Mouse (Mus musculus) CD4-positive, CD25-positive, alpha-beta regulatory T cell, adult 2 months (primary cell): ENCODE data around the gene Tenm1.

Experiments
- DNase-seq: peaks from one replicate; pipeline ENCODE4 v3.0.0-alpha.2; 2012; ENCODE audit warnings: low read depth, low spot score

Gene Tenm1

DNA sequence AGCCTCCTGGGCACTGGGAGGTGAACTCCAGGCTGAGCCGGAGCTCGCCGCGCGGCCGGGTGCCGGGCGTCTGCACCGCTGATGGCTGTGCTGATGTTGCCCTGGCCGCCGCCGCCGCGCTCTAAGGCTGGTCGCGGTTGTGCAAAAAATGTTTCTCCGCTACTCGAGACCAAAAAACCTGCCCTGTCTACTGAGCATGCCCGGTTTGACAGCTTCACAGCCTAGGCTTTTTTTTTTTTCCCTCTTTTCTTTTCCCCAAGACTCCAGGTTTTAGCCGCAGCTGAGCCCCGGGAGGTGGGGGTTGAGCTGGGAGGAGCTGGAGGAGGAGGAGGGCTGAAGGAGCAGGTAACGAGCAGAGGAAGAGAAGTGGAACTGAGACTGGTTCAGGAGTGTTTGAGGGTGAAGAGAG lies at the start of gene Tenm1:
TSS of gene Tenm1 (minus strand) at position 272 of the 409 bp plus-strand sequence.
- no peak for DNase-seq

DNA sequence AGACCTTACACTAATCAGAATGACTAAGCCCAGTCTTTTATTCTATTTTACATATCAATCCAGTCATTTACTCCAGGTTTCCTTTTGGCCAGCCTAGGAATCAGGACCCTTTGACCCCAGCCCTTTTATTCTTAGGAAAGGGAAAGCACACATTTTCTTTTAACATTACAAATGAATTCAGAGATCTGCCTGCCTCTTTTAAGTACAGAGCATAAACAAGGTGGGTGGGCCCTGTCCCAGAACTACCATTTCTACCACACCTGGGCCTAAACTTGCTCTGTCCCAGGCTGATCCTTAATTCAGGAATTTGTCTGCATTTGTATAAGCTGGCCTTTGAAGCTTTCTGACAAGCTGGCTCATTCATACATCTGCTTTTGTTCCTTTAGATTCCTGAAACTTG lies 38.4 kb upstream of the Tenm1 start:
- no peak for DNase-seq

DNA sequence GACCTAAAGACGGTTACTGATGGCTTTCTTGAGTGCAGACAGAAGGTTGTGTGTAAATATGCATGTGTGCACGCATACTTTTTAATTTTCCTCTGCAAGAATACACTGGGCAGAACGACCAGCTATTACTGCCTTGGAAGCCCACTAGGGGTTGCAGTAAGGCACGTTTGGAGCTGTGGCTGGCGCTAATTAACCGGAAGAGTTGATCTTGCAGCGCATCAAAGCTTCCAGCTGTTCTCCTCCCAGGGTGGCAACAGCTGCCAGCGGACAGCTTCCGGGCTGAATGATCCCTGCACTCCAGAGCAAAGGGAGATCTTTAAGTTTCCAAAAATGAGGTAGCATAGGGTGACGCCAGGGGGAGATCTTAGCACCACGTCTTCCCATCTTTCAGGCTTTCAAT lies 1.7 kb upstream of the Tenm1 start:
- no peak for DNase-seq

DNA sequence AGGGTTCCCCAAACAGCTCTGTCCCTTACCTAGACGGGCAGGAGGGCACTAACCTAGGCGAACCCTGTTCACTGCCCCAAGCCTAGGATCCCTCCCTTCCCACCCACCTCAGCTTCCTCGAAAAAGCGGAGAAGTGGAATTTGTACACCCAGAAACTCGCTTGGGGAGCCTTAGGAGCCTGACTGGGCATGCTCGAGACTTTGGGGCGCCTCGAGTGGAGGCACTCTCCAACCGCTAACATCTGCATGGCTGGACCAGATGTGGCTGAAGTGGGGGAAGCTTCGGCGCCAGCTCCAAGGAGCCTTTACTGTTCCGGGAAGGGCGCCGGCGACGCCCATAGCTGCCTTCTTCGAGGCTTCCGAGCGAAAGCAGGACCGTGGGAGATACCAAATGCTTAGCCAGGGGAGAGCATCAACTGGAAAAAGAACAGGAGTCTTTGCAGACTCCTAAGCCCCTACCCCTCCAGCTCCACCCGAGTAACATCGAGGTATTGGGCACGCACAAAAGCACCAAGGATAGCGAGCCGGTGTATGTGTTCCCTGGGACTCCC lies 1.1 kb upstream of the Tenm1 start:
- no peak for DNase-seq

DNA sequence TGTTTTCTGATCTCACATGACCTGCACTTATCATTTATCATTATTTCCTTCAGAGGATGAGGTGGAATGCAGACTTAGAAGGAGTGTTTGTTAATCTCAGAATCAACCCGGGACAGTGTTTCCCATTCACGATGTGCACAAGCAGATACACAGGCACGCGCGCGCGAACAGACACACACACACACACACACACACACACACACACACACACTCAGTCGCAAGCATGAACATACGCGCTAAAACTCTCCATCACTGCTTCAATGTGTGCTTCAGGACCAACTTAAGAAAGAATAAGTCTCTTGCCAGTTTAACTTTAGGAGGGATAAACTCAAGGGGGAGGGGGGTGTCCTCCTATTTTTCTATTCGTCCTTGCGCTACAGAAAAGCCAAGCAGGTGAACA lies 411 bp upstream of the Tenm1 start:
- no peak for DNase-seq

DNA sequence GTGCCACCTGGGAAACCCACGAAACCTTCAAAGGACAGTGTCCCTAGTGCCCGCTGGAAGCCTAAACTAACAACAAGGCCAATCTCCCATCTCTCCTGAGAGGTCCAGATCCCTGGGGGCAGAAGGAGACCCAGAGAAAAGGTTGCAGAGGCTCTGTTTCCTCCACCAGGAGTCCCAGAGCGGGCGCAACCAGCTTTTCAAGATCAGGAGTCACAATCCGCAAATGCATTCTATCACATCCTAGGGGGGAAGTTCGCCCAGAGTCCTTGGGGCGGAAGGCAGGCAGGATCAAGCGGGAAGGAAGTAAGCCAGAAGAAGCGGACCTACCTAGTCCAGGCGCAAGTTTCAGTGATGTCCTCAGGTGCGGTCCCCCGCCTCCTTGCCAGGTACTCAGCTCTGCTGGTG lies 963 bp downstream of the Tenm1 start:
- no peak for DNase-seq

DNA sequence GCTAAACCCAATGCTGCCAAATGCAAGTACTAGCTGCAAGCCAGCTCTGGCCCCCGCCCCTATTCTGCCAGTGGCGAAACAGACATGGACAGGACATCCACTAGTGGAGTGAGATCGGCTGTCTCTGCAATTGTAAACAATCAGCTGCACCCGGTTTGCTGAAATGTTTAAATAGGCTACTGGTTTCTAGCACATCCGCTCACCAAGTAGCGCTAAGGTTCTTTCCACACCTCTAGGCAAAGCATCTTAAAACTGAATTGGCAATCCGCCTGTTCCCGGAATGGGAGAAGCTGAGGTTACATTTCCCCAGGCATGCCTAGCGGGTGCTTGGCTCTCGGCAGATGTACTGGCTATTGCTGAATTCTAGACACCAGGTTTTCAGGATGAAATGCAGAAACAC lies 1.8 kb downstream of the Tenm1 start:
- no peak for DNase-seq

DNA sequence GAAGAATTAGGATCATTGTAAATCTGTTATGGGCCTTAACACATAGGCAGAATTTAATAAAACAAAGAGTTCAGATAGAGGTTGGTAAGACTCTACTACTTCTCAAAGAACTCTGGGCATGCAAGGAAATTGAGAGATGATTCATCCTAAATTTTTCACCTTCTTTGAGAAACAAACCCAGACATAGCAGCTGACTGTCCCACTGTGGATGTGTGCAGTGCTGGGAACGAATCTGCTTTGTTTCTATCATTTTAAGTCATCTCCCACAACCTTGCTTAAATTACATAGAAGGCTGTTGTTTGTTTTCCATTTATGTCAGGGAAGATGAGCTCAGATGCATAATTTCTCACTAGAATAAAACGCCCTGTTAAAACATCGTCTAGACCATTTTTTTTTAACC lies 31.0 kb downstream of the Tenm1 start:
- DNase-seq = no peak

DNA sequence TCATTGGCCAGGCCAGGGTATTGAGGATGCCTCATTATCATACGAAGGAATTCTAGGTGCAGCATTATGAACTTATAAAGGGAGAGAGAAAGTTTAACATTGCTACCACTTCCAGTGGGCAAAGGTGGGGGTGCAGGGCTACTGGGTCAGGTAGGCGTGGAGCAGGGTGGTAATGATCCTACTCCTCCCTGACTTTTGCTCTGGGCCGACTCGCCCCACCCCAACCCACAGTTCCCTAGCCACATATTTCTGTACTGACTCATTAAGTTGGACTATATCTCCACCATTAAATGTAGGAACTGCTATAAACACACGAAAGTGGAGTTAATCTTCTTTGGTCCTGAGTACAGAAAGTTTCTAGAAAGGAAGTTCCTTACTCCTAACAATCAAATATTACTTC lies 40.8 kb downstream of the Tenm1 start:
- no peak for DNase-seq

DNA sequence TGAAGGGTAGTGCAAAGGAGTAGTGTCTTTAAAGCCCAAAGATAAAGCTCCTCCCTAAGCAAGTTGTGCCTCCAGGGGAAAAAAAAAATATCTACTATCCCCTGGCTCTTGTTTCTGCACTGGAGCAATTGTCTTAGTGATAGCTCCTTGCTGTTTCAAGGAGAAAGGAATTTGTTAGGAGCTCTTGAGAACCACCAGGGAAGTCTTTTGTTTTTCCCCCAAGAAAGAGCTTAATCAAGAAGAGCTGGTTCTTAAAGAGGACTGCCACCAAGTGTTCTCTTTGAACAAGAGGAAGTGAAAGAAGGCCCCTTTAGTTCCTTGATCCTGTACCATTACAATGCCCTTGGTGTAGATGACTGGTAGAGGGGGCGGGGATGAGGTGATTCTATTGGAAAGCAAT lies 56.4 kb downstream of the Tenm1 start:
- DNase-seq = no peak

DNA sequence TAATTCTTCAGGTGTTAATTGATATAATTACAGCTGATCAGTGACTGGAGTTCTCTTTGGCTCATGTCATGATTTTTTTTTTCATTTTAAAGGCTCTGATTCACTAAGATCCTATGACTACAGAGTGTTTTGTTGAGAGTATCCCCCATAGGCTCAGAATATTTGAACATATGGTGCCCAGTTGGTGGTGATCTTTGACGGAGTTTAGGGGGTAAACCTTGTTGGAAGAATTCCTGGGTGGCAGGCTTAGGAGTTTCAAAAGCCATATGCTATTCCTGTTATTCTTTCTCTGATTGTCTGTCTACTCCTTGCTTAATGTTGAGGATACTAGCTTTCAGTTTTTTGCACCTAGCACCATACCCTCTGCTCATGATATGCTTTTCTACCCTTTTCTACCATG lies 109.6 kb downstream of the Tenm1 start:
- no peak for DNase-seq

DNA sequence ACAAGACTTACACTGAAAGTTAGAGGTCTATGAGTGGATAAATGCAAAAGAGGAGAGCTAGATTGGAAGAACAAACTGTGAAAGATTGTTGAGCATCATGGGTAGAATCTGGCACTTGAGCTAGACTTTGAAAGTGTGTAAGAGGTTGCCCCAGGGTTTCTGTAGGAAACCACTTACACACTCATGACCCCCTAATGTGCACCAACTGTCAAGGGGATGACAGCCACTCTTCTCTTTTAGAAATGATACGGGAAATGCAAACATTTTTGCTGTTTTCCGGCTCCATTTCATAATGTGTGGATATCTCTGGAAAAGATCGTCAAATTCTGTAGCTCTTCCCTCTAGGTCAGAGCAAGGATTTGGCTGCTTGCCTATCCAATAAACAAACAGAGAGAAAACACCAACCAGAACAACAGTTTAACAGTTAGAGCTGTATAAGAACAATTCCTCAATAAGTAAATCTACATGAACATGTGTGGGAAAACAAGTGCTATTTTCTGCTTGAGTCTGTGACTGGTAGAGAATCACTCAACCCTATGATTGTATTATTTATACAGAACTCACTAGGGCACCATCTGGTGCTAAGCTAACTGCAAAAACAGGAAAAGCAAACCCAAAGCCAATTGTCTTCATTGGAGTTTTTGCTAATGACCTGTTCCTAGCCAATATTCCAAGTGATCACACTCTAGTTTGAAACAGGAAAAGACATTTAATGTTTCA lies 111.0 kb downstream of the Tenm1 start:
- no peak for DNase-seq

DNA sequence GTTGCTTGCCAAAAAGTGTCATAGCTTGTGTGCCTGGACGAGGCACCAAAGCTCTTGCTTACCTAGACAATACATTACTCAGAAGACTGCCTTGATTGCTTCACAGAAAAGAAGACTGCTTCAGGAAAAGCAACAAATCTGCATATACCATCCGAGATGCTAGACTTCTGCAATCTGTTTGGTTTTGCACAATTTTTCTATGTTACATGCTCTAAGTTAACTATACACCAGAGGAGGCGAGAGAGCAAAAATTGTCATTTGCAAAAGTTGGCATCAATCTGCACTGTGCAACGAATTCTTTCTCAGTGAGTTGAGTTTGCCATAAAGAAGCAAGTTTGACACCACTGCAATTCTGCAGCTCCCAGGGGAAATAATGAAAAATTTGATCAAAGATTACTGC lies 193.1 kb downstream of the Tenm1 start:
- no peak for DNase-seq

DNA sequence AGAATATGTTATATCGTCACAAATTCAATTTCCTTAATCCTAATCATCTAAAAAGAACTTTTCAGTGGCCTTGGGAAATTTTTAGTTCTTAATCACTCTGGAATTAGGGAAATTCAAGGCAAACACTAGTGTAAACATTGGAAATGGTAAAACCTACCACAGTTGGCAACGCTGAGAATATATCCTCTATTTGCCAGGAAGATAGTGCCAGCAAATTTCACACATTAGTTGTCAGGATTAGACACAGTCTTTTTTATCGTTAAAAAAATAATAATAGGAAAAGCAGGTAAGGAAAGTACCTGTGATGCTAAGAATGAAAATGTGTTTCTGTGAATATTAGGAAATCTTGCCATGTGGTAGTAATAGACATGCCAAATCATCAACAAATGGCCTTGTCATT lies 223.9 kb downstream of the Tenm1 start:
- no peak for DNase-seq

DNA sequence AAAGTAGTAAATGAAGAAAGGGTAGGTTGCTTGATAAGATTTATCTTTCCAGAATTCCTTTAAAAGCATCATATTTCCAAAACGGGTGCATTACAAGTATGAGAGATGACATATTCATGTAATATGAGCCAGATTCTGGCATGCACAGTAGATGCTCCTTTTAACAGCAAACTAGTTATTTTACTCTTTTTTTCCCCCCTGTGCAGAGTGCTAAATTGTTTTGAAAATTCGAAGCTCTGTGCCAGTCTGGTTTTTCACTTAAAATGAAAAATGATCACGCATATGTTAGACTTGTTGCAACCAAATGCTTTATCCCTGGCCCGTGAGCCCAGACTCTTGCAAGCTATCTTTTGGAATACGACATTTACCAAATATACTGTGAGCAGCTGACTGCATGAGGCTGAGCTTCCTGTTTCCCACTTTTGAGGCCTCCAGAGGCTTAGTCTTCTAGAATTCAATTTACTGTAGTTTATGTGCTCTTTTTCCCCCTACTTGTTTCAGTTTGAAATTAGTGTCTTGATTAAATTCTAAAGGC lies 226.6 kb downstream of the Tenm1 start:
- no peak for DNase-seq

DNA sequence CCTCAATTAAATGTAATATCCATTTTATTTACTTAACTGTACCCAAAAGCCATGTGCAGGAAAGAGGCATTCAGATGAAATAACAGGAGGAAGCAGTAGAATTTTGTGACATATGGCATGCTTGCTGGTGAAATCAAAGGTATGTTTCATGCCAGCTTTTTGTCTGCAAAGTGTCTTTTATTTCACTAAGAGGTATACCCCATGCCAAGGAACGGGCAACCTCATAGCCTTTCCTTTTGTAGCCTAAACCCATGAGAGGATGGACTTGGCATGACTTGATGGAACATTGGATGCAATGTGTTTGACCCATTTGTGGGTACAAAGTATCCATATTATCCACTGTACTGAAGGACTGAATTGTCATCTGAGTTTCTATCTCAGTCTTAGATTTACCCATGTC lies 246.0 kb downstream of the Tenm1 start:
- no peak for DNase-seq

DNA sequence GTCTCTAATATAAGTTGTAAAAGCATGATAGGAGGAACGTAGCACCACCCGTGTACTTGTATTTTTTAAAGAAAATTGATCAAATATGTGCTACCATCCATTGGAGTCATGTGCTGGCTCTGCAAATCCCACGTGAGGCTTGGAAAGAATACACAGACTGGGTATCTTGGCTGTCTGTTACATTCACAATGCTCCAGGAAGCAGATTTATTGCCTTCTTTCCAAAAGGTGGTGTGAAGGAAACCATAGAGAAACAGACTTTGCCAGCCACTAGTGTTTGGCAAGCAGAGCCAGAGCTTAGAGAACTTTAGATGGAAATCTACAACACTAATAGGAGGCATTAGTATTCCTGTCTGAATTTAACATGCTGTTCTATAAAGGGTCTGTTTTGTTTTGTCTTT lies 277.4 kb downstream of the Tenm1 start:
- no peak for DNase-seq

DNA sequence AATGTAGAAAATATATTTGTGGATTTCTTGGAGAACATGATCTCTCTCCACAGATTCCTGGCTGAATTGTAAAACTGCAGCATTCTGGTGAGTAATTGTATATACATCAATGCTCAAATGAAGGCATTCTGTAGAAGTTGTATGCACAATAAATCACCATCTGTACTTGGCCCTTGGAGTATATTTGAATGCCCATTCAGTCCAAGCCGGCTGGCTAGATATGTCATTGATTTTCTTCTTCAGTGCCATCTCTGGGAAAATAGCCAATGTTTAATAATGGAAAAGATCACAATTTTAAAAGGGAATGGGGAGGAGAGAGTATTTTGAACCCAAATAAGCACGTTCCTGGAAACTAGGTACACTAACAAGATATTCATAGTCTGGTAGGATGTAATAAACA lies 299.2 kb downstream of the Tenm1 start:
- DNase-seq = no peak

DNA sequence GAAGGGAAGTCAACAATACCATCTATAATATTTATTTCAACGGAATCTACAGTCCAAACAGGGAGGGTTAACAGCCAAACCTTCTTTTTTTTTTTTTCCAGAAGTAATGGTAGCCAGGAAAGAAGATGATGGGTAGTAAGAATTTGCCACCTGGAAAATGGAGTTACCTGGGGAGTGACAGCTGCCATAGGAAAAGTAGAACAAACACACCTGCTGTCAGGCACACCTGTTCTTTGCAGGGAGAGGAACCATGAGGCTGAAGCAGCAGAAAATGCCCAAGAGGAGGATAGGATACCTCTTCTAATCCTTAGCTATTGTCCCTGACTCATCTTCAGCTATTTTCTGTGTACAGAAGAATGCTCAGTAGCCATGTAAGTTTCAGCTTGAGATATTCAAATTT lies 306.4 kb downstream of the Tenm1 start:
- no peak for DNase-seq

DNA sequence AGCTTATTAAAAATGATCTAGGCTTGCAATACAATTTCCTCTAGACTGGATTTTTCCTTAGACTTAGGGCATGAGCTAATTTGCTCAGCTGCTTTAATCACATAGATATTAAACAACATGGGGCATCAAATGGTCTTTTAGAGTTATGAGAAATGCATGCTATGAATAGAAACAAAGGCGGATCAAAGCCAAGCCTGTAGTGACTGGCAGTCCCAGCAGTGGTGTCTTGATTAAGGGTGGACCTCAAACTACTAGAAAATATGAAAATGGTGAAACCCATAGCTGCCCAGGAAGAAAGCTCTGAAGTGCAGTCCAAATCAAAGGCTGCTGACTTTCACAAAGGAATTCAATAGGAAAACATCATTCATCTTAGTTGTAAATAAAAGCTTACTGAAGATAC lies 306.9 kb downstream of the Tenm1 start:
- DNase-seq = no peak

DNA sequence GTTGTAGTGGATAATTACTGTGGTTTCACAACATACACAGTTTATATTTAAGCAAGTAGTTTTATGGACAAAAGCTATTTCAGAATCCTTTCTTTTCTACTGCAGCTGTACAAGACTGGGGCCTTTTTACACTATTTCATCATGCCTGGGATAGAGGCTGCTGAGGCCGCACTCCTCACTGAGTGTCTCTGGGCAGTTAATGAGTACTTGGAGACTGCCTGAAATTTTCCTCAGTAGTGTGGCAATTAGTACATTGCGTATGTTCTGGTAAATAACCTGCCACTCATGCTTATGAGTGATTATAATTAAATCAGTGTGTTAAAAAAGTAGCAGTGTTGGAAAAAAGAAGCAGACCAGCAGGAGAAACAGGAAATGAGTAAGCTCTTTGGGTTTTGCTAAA lies 442.8 kb downstream of the Tenm1 start:
- no peak for DNase-seq

DNA sequence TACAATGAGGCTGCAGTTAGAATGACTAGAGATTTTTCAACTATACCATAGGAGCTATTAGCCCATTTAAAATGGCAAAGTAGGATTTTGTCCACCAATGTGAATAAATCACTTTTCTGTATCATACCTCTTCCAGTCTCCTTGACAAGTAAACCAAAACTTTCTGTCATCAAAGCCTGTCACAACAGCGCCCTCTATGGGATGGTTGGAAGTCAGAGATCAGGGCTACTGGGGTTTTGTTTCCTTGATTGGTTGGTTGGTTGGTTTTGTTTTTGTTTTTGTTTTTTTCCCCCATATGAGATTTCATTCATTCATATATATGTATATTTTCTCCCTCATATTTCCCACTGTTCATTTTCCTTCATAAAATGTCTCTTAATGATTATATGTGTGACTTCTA lies 455.4 kb downstream of the Tenm1 start:
- peak; percentile 37 for DNase-seq

DNA sequence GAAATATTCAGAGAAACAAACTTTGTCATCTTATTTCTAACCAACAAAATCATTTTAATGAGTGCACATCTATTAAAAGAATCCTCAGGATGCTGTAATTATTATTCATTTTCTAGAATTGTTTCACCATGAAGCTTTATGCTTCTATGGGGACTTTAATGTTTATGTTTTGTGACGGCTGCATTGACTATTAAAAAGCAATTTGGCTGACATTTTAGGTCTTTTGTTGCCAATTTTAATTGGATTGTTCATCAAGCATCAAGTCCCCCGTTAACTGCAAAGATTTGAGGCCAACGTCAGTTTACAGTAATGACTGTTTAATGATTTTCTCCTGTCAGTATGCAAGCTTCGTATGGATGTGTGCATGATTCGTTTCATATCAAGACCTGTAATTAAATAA lies 461.3 kb downstream of the Tenm1 start:
- DNase-seq = no peak

DNA sequence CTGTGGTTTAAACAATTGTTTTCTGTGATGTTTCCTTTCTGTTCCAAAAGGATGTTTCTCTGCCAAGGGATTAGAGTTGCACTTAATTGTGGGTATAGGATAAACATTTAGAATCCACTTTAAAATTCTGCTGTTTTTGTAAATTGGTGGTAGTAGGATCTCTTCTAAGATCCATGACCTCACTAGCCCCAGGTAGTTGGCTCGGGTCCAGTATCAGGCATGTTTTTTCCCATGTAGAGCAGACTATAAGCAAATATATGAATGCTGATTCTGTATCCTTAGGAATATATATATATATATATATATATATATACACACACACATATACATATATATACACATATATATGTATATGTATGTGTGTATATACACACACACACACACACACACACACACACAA lies 567.2 kb downstream of the Tenm1 start:
- DNase-seq = no peak
